Mouse (Mus musculus) cortical plate, adult 2 months (tissue): ENCODE measurements around the gene Glis3.

Experiments used
- CTCF ChIP-seq: fragments of 200-500 bp; IDR thresholded peaks from 2 replicates; pipeline ENCODE4 v1.5.1; 2011; ENCODE audit warnings: mild to moderate bottlenecking, control low read depth, low read length; ENCODE audit not compliant: insufficient read depth; ENCODE audit errors: extremely low read depth
- POLR2A ChIP-seq: fragments of 200-500 bp; IDR thresholded peaks from 2 replicates; pipeline ENCODE4 v1.6.1; 2011; ENCODE audit warnings: mild to moderate bottlenecking, low read length, control low read depth; ENCODE audit not compliant: insufficient read depth; ENCODE audit errors: extremely low read depth

DNA sequence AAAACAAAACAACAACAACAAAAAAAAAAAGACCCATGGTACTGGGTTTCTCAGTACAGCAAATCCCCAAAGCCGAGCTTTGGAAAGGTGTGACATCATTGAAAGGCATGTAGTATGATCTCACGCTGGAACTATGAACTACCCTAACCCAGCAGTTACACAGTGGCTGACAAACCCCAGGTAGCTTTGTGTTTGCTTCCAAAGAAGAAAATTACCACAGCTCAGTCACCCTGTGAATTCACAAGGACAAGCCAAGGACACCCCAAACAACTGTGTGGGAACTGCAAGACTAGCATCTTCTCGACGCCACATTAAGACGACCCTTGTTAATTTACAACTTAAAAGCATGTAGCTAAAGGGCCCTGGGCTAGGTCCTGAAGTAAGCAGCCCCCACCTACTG, 30.4 kb downstream of the Glis3 start:
- no peak for TF ChIP-seq POLR2A
- TF ChIP-seq CTCF, result no peak
